Mouse (Mus musculus): Measurements from ENCODE around the gene Antxrl. TPM values are rescaled to one million over a fixed set of nuclear protein-coding genes. Genes with fewer than 3 reads are reported as not detected.

The Antxrl gene
- polyA plus RNA-seq, 1 experiment from 2014 or later, result not detected

DNA sequence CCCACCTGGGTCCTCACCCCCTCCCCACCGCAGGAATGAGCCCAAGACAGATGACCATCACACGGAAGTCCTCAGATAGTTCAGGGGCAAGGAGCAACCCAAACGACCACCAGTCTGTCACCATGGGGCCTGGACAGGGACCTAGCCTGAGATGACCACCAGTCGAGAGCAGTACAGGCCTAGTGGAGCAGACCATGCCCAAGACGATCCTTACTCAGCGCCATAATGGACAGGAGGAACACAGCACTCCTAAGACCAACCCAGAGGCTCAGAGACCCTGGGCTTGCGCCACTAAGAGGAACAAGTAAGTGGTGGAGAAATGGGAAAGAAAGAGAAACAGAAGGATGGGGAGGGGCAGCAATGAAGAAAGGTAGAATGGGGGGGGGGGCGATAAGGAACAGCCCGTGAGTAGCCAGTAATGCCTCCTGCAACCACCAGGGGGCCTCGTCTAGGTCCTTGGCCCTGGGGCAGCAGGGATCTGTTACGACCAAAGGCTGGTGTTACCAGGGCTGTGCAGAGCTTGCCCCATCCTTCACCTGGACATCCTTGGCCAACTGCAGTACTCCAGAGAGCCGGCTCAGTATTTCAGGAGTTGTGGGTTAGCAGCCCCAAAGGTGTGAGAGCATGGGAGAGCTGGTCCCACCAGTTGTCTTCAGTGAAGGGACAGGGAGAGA is 54.0 kb downstream of the Antxrl start:
- no peak for ATAC-seq (ENCODE audit: low FRiP score)
- 64% methylated on average over 11 of the region's 12 CpGs for WGBS

DNA sequence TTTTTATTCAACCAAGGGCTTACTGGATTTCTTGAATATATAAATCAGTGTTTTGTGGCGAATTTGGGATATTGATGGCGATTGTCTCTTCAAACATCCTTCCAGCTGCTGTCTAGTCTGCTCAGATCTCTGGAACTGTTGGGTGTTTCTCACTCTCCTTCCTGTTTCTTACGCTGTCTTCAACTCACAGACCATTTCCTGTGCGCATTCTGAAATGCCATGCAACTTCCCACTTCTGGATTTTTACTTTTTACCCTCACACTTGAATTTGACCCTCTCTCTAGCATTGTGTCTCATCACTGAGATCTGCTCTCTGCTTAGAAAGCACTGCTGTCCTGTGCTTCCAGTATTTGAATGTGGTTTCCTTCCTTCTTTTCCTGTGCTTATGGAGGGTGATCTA is 55.1 kb downstream of the Antxrl start:
- Histone ChIP-seq H3K27ac (no peak overlapping the region), H3K4me2 (no peak overlapping the region), H3K27me3 (no peaks in the 10 kb centered on the region), H3K36me3 (replicated peaks) (no peaks in the 10 kb centered on the region), H3K9ac (no peak overlapping the region), H3K9me3 (no peaks in the 10 kb centered on the region), H3K4me1 (no peaks in the 10 kb centered on the region), H3K4me3 (replicated peaks) (no peak overlapping the region)
- WGBS, result 88% methylated on average over 4 of the region's 4 CpGs
- ATAC-seq (ENCODE audit: low FRiP score), result no peak

More for the DNA sequence above, 54.0 kb downstream of the Antxrl start:
- no peak overlapping the region for H3K4me3 ChIP-seq (replicated peaks)
- H3K9me3 ChIP-seq, result no peaks in the 10 kb centered on the region
- no peaks in the 10 kb centered on the region for H3K4me1 ChIP-seq
- no peak overlapping the region for H3K4me2 ChIP-seq
- H3K36me3 ChIP-seq (replicated peaks), result no peaks in the 10 kb centered on the region
- no peak overlapping the region for H3K9ac ChIP-seq
- no peaks in the 10 kb centered on the region for H3K27me3 ChIP-seq
- H3K27ac ChIP-seq, result no peak overlapping the region

DNA sequence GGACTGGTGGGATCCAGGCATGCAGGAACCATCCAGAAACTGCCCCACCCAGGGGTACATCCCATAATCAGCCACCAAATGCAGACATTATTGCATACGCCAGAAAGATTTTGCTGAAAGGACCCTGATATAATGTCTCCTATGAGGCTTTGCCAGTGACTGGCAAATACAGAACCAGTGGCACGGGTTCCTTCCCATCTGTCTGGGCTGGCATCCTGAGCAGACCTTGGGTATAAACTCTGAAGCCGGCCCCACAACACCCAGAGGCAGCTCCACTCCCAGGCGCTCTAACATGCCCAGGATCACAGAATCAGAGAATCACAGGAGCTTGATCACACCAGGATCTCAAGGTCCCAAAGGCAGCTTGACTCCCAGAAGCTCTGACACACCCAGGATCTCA is 61.8 kb downstream of the Antxrl start:
- H3K4me3 ChIP-seq (replicated peaks), result no peak overlapping the region
- H3K4me2 ChIP-seq, result no peak overlapping the region
- 83% methylated on average over 4 of the region's 4 CpGs for WGBS
- no peak overlapping the region for H3K27ac ChIP-seq
- no peaks in the 10 kb centered on the region for H3K36me3 ChIP-seq (replicated peaks)
- ATAC-seq (ENCODE audit: low FRiP score), result no peak
- no peak overlapping the region for H3K9ac ChIP-seq
- H3K9me3 ChIP-seq, result no peaks in the 10 kb centered on the region
- no peaks in the 10 kb centered on the region for H3K27me3 ChIP-seq
- no peaks in the 10 kb centered on the region for H3K4me1 ChIP-seq

DNA sequence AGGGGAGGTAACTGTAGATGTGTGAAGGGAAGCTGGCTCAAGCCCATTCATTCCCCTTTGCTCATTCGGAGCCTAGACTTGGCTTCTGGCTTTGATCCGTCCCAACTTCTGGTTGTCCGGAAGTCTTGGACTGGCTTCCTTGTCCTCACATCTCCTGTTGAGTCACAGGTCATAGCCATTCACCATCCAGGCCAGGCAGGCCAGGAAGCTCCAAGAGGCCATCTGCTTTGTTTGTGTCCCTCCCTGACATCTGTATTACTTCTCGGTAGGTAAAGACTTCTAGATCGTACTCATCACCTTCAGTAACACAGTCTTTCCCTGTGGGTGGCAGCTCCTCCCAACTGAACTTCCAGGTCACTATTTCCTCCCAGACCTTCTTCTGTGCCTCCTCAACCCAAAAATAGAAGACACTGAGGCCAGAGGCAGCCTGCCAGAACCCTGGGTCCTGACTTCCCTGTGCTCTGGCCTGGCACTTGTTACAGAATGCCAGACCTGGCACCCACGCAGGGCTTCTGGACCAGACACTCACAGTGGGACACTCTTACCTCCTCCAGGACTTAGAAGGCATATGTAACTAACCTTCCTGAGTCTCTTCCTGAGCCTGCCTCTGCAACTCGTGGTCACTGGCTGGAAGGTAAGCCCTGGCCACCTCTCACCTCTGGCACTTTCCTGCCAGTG is 66.7 kb downstream of the Antxrl start:
- WGBS, result 85% methylated on average over 7 of the region's 7 CpGs

DNA sequence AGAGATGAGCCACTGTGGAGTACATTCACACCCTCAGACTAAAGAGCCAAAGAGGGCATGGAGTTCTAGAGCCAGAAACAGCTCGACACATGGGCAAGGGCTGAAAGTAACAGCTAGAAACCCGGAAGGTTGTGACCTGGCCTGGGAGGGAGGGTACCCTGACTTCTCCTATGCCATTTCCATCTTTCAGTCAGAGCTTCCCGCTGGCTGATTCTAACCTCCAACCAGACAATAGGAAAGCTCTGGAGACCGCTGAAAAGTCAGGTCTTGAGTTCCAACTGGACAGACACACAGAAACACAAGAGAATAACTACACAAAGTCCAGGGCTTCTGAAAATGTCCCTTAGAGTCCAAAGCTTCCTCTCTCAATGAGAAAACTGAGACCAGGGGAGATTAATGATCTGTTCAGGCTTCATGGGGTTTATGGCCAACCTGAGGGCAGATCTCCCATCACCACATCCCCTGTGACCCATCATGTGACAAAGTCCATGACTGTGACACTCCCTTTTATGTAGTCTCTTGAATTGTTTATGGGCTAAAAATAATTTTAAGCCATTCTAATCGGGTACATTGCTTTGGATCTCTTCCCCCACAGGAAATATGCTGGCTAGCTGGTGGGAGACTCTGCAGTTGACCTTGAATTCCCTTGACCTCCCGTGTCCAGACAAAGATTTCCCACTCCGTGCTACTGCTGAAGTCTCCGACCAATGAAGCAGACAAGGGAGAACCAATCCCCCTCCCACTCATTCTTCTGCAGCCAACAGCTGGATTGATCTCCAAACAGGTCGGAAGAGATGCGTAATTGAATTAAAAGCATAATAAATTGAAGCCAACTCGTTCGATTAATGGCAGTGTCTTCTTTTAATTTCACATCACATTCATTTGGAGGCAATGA is 67.8 kb downstream of the Antxrl start:
- Histone ChIP-seq H3K9ac (no peak overlapping the region), H3K9me3 (no peaks in the 10 kb centered on the region), H3K4me2 (no peak overlapping the region), H3K27me3 (no peaks in the 10 kb centered on the region), H3K27ac (no peak overlapping the region), H3K4me1 (no peaks in the 10 kb centered on the region), H3K4me3 (replicated peaks) (no peak overlapping the region), H3K36me3 (replicated peaks) (no peaks in the 10 kb centered on the region)
- no peak for ATAC-seq (ENCODE audit: low FRiP score)
- 89% methylated on average over 12 of the region's 12 CpGs for WGBS

More for the DNA sequence above, 66.7 kb downstream of the Antxrl start:
- no peaks in the 10 kb centered on the region for H3K4me1 ChIP-seq
- no peak overlapping the region for H3K27ac ChIP-seq
- no peak for ATAC-seq (ENCODE audit: low FRiP score)
- no peaks in the 10 kb centered on the region for H3K27me3 ChIP-seq
- no peak overlapping the region for H3K4me3 ChIP-seq (replicated peaks)
- H3K9me3 ChIP-seq, result no peaks in the 10 kb centered on the region
- no peaks in the 10 kb centered on the region for H3K36me3 ChIP-seq (replicated peaks)
- no peak overlapping the region for H3K4me2 ChIP-seq
- H3K9ac ChIP-seq, result no peak overlapping the region

DNA sequence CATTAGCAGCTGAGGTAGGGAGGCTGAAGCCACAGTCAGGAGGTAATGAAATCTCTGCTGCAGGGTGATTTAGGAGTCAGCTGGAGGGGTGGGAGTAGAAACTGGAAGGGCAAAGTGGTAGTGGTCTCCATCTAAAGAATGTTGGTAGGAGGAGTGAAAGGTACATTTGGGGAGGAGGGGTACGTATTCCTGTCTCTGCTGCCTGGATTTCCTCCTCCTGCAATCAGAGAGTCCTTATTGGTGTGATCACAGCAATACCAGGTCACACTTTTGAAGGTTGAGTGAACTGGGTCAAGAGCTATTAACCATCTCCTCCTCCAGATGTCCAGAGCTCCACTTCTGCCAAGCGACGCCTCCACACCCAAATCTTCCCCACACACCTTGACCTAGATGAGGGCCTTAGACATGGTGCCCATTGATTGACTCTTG is 68.4 kb downstream of the Antxrl start:
- Histone ChIP-seq H3K4me2 (no peak overlapping the region), H3K36me3 (replicated peaks) (no peaks in the 10 kb centered on the region), H3K9ac (no peak overlapping the region), H3K4me1 (no peaks in the 10 kb centered on the region), H3K27ac (no peak overlapping the region), H3K4me3 (replicated peaks) (no peak overlapping the region), H3K9me3 (no peaks in the 10 kb centered on the region), H3K27me3 (no peaks in the 10 kb centered on the region)
- WGBS, result 88% methylated on average over 3 of the region's 3 CpGs
- ATAC-seq (ENCODE audit: low FRiP score), result no peak

DNA sequence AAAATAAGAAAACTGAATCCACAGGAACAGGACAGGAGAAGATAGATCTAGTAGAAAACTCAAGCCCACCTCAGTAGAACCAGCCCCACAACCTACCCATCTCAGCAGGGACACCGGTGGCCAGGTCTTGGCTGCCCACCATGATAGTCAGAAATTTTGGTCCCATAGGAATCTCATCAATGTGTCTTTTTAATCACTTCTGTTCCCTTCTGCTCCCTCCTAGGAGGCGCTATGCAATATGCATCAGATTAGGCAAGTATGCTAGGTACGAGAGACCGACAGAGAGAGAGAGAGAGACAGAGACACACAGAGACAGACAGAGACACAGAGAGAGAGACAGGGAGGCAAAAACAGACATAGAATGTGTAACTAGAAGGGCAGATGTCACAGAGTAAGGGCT is 69.2 kb downstream of the Antxrl start:
- ATAC-seq (ENCODE audit: low FRiP score), result no peak
- WGBS, result 94% methylated on average over 4 of the region's 4 CpGs
- no peak overlapping the region for H3K4me2 ChIP-seq
- no peak overlapping the region for H3K9ac ChIP-seq
- no peak overlapping the region for H3K4me3 ChIP-seq (replicated peaks)
- H3K27me3 ChIP-seq, result no peaks in the 10 kb centered on the region
- H3K27ac ChIP-seq, result no peak overlapping the region
- H3K4me1 ChIP-seq, result no peaks in the 10 kb centered on the region
- no peaks in the 10 kb centered on the region for H3K9me3 ChIP-seq
- H3K36me3 ChIP-seq (replicated peaks), result no peaks in the 10 kb centered on the region

Other genes starting within 250 kb of the Antxrl start
- 1.7 and 2.5 TPM in 2 replicates for gene Gdf10, start 129.1 kb upstream of the Antxrl start, polyA plus RNA-seq (2016; fragmentation: Nextera tagmentation; extraction: Ambion mirVana)
- gene Gdf2, start 111.7 kb upstream of the Antxrl start, polyA plus RNA-seq (2016; fragmentation: Nextera tagmentation; extraction: Ambion mirVana), result not detected in 2 replicates
- not detected in 2 replicates for gene Rbp3, start 98.7 kb upstream of the Antxrl start, polyA plus RNA-seq (2016; fragmentation: Nextera tagmentation; extraction: Ambion mirVana)
- gene Zfp488, start 73.9 kb upstream of the Antxrl start, polyA plus RNA-seq (2016; fragmentation: Nextera tagmentation; extraction: Ambion mirVana), result 0.09 and 0.10 TPM in 2 replicates
- gene Gm30083, start 37.5 kb upstream of the Antxrl start, polyA plus RNA-seq (2016; fragmentation: Nextera tagmentation; extraction: Ambion mirVana), result not detected in 2 replicates
- not detected in 2 replicates for gene Gm5460, start 35.9 kb upstream of the Antxrl start, polyA plus RNA-seq (2016; fragmentation: Nextera tagmentation; extraction: Ambion mirVana)
- 0.24 and 0.61 TPM in 2 replicates for gene Anxa8, start 33.3 kb downstream of the Antxrl start, polyA plus RNA-seq (2016; fragmentation: Nextera tagmentation; extraction: Ambion mirVana)
- gene A630023A22Rik, start 50.0 kb downstream of the Antxrl start, polyA plus RNA-seq (2016; fragmentation: Nextera tagmentation; extraction: Ambion mirVana), result not detected in 2 replicates
- 0.05 TPM in 1 of 2 replicates, not detected in the other for gene Npy4r, start 99.8 kb downstream of the Antxrl start, polyA plus RNA-seq (2016; fragmentation: Nextera tagmentation; extraction: Ambion mirVana)
- gene Gprin2, start 148.9 kb downstream of the Antxrl start, polyA plus RNA-seq (2016; fragmentation: Nextera tagmentation; extraction: Ambion mirVana), result 2.2 and 2.5 TPM in 2 replicates
- 0.13 and 0.27 TPM in 2 replicates for gene Syt15, start 166.9 kb downstream of the Antxrl start, polyA plus RNA-seq (2016; fragmentation: Nextera tagmentation; extraction: Ambion mirVana)

Data from forebrain, embryonic 12.5 days (tissue).